Mouse (Mus musculus) lung, postnatal 14 days (tissue): ENCODE measurements around the gene Carm1.
"Not testable (repeated sequence)": the region's sequence is repeated elsewhere in the genome, so short reads cannot be mapped to it uniquely, and the experiment has no call there.

Experiments used
- DNase-seq: peaks from one replicate; pipeline ENCODE4 v3.0.0; 2021

Gene Carm1

DNA sequence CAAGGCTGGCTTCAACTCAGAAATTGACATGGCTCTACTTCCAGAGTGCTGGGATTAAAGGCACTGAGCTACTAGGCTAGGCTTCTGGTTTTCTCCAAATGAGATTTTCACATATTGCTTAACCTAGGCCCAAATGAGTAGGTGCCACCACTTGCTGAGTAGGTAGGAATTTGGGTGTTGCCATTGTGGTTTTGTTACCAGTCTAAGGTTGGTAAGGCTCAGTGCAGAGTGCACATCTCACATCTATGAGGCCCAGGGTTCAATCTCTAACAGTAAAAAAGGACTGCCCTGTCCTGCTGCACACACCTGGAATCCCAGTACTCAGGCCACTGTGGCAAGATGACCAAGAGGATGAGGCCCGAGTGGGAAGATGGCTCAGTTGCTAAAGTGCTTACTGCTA is 38.7 kb downstream of the Carm1 start:
- DNase-seq, result no peak

DNA sequence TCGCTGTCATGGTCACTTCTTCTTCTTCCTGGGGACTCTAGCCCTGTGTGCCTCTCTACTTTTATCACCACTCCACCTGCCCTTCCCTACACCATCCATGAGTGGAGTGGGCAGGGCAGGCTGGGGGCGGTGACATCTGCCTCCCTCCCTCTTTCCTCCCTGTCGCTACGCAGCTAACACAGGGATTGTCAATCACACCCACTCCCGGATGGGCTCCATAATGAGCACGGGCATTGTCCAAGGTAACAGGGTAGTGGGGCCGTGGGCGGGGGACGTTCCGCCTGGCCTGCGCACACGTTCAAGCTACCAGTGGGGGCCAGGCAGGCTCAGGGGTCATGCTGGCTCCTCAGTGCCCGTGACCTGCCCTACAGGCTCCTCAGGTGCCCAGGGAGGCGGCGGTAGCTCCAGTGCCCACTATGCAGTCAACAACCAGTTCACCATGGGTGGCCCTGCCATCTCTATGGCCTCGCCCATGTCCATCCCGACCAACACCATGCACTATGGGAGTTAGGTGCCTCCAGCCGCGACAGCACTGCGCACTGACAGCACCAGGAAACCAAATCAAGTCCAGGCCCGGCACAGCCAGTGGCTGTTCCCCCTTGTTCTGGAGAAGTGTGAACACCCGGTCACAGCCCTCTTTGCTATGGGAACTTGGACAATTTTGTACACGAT is 41.1 kb downstream of the Carm1 start:
- DNase-seq, result no peak

- no peak for DNase-seq
Measured at GRCm38 (mm10) chr9:21588350-21588749, 41.7 kb downstream of the Carm1 start.

DNA sequence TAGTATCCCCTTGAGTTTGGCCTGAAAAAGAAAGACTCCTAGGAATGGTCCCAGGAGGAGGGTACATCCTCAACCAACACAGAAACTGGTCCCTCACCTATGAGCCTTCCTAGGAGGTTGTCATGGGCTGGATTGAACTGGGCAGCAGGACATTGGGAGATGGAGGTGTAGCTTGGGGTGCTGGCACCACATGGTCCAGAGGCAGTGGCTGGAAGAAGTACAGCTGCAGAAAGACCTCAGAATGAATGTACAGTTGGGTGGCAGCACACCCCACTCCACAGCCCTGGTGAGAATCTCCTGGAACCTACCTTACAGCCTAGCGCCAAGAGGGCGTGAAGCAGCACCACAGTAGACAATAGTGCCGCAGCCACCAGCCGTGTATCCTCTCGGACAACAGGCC is 42.8 kb downstream of the Carm1 start:
- DNase-seq, result no peak

- DNase-seq, result no peak
Measured at GRCm38 (mm10) chr9:21591127-21591830, 44.6 kb downstream of the Carm1 start.

- DNase-seq, result no peak
Measured at GRCm38 (mm10) chr9:21591831-21592702, 45.4 kb downstream of the Carm1 start.

- peak; percentile 91 for DNase-seq
Measured at GRCm38 (mm10) chr9:21592703-21593121, 46.0 kb downstream of the Carm1 start, which contains the start of the genes Timm29 and Yipf2. Timm29 (plus strand) TSS chr9:21592722. Yipf2 (minus strand) TSS chr9:21592828.

GRCm38 (mm10) chr9:21593122-21593721 is 46.5 kb downstream of the Carm1 start:
- peak; percentile 33 for DNase-seq

DNA sequence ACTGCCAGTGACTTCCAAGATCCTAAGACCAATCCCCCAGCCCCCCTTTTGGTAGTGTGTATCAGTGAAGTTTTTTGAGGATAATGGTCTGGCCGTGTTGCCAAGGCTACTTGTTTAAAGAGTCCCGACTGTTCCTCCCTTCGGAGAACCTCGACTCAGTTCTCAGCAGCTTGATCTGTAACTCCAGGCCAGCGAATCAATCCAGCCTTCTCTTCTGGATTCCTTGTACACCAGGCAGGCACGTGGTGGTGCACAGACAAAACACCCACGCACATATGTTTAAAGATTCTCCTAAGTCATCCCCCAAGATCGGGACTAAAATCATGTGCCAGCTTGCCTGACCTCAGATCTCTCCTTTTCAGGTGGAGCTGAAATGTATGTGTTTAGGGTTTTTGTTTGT is 47.7 kb downstream of the Carm1 start:
- DNase-seq, result not testable (repeated sequence)

DNA sequence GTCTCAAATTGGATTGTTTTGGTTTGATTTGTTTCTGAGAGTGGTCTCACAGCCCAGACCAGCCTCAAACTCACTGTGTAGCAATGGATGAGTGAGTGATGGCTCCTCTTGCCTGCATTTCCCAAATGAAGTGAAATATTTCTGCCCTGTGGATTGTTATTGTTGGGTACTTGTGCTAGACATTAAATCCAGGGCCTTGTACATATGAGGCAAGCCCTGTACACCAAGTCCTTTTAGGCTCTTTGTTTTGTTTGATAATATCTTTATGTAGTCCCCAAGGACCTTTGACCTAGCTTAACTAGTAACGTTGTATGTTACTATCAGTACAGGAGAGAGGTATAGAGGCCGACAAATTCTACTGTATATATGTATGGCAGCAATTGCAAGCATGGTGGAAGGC is 48.1 kb downstream of the Carm1 start:
- DNase-seq, result no peak

GRCm38 (mm10) chr9:21598198-21598597 is 51.5 kb downstream of the Carm1 start:
- DNase-seq, result peak; percentile 10

DNA sequence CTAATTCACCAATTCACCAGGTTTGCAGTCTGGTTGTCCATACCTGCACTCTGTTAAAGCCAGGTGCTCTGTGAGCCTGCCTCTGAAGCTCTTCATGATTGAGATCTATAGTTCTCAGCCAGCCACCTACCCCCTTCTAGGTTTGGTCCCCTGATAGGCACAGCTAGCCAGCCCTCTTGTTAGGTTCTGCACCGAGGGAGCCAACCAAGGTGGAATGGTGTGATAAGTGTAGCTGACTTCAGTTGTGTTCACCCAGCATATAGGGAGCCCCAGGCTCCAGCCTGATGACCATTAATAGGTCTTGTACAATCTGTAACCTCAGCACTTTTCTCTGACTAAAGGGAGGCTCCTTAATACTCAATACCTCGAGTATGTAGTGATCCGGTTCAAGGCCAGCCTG is 53.5 kb downstream of the Carm1 start:
- DNase-seq, result no peak

- no peak for DNase-seq
Measured at GRCm38 (mm10) chr9:21601073-21601472, 54.4 kb downstream of the Carm1 start.

GRCm38 (mm10) chr9:21601722-21602399 is 55.2 kb downstream of the Carm1 start:
- DNase-seq, result peak; percentile 80

- DNase-seq, result no peak
Measured at GRCm38 (mm10) chr9:21604119-21604518, 57.4 kb downstream of the Carm1 start.

- DNase-seq, result no peak
Measured at GRCm38 (mm10) chr9:21605865-21606264, 59.2 kb downstream of the Carm1 start.

GRCm38 (mm10) chr9:21606648-21607047 is 60.0 kb downstream of the Carm1 start:
- DNase-seq, result no peak

GRCm38 (mm10) chr9:21609861-21610260 is 63.2 kb downstream of the Carm1 start:
- DNase-seq, result peak; percentile 49

DNA sequence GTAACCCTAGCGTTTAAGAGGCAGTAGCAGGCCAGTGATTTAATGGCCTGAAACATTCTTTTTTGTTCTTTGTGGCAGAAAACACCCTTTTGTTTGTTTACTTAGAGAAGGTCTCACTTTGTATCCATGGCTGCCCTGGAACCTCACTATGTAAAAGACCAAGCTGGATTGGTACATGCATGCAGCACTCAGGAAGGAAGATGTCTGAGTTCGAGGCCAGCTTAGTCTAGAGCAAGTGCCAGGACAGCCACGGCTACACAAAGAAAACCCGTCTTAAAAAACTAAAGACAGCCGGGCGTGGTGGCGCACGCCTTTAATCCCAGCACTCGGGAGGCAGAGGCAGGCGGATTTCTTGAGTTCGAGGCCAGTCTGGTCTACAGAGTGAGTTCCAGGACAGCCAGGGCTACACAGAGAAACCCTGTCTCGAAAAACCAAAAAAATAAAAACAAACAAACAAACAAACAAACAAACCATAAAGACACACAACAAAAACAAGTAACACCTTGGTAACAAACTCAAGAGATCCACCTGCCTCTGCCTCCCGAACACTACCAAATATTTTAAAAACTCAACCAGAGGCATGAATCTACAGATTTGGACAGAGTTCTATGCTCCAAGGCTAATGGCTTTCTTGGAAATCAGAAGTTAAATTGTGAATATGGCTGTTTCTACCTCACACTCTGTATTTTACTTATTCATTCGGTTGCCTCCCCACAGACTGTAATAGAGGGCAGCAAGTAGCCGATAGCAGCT is 68.3 kb downstream of the Carm1 start:
- no peak for DNase-seq

DNA sequence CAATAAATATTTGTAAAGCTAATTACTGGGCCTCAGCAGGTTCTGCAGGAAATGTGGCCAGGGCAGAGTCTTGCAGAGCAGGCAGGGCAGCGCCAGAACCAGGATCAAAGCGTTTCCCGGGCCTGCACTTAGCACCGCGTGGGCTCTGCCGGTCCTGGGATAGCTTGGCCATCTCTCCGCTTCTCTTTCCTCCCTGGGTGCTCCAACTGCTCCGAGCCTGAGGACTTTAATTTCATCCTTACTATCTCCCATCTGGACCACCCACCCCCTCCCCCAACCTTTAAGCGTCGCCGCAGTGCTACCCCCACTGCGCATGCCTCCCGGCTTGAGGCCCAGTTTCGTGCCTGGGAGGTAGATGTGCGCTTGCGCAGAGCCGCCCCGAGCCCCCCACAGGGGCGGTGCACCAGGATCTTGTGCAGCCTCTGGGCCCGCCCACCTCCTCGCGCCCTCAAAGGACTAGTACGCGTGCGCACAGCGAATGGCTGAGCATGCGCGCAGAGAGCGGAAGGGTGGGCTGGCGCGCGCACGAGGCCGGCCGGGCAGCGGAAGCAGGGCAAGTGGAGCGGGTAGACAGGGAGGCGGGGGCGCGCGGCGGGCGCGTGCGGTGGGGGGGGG is 69.0 kb downstream of the Carm1 start, which contains the start of gene Smarca4:
Gene Smarca4, plus strand, starts transcription at position 553 of the 615 bp plus-strand sequence.
- DNase-seq, result peak; percentile 99

GRCm38 (mm10) chr9:21616232-21616781 is 69.6 kb downstream of the Carm1 start:
- DNase-seq, result peak; percentile 91
